Comparison of ENCODE assay signal across 8 mouse cellular contexts in genomic region chr5:117115836-117116366, GRCm38 (mm10). TPM values are rescaled to one million over a fixed set of nuclear protein-coding genes. Genes with fewer than 3 reads are reported as not detected.
DNase-seq lines count a peak whose midpoint lies in the region; ATAC-seq and TF ChIP-seq lines count a peak whose summit lies in the region.

Gene Suds3 (minus strand): TSS chr5:117116113.

- under 1% methylated on average over 59 of the region's 59 CpGs for WGBS in forebrain, embryonic 10.5 days
- WGBS in heart, embryonic 15.5 days = 1% methylated on average over 59 of the region's 59 CpGs
- 1% methylated on average over 59 of the region's 59 CpGs for WGBS in liver, embryonic 14.5 days (ENCODE audit: insufficient replicate concordance)
- under 1% methylated on average over 58 of the region's 59 CpGs for WGBS in neural tube, embryonic 11.5 days
- 2% methylated on average over 56 of the region's 59 CpGs for WGBS in stomach, postnatal 0 days

- peaks cover 31% of the 10 kb centered on the region for H3K36me3 ChIP-seq in forebrain, embryonic 10.5 days (replicated peaks)
- peaks cover 25% of the 10 kb centered on the region for H3K36me3 ChIP-seq in heart, embryonic 15.5 days
- peaks cover 12% of the 10 kb centered on the region for H3K36me3 ChIP-seq in liver, embryonic 14.5 days (replicated peaks; ENCODE audit: control insufficient read depth, insufficient read depth, low read depth)
- peaks cover 10% of the 10 kb centered on the region for H3K36me3 ChIP-seq in neural tube, embryonic 11.5 days (ENCODE audit: control insufficient read depth, insufficient read depth, low read length)
- H3K36me3 ChIP-seq in stomach, postnatal 0 days (ENCODE audit: control insufficient read depth, insufficient read depth, low read length) = no peaks in the 10 kb centered on the region

- peaks cover 36% of the 10 kb centered on the region for H3K4me1 ChIP-seq in forebrain, embryonic 10.5 days
- H3K4me1 ChIP-seq in heart, embryonic 15.5 days (replicated peaks) = peaks cover 11% of the 10 kb centered on the region
- peaks cover 15 to 19% of the 10 kb centered on the region in 2 experiments for H3K4me1 ChIP-seq in liver, embryonic 14.5 days (replicated peaks; ENCODE audit: control insufficient read depth in 2 of 2, insufficient read depth in 2 of 2, low read length in 1 of 2)
- peaks cover 5% of the 10 kb centered on the region for H3K4me1 ChIP-seq in neural tube, embryonic 11.5 days (ENCODE audit: control insufficient read depth, insufficient read depth, low read length)
- no peaks in the 10 kb centered on the region for H3K4me1 ChIP-seq in stomach, postnatal 0 days (replicated peaks; ENCODE audit: control insufficient read depth, insufficient read depth)

- peak; percentile 94 for DNase-seq in CD4-positive, CD25-positive, alpha-beta regulatory T cell, adult 2 months (ENCODE audit: low read depth, low spot score)
- DNase-seq in c-Kit-negative CD71-positive TER-119-positive erythroid progenitor cells, embryonic 14.5 days (ENCODE audit: low read depth, low spot score) = peak; percentile 90
- DNase-seq in forebrain, embryonic 10.5 days (ENCODE audit: extremely low spot score, low spot score) = peak; percentile 94
- DNase-seq in kidney, postnatal 25 days = peak; percentile 94 to 98
- DNase-seq in liver, embryonic 14.5 days (ENCODE audit: low read depth in 3 of 3, low spot score in 3 of 3) = peak; percentile 76 to 84 (median 76)
- peak; percentile 91 for DNase-seq in neural tube, embryonic 11.5 days (ENCODE audit: low spot score)
- DNase-seq in stomach, postnatal 0 days (ENCODE audit: low spot score) = peak; percentile 97

- H3K9ac ChIP-seq in heart, embryonic 15.5 days = peak within 1 kb of the TSS; percentile 85
- peak within 1 kb of the TSS; percentile 92 for H3K9ac ChIP-seq in liver, embryonic 14.5 days (replicated peaks)
- H3K9ac ChIP-seq in neural tube, embryonic 11.5 days (ENCODE audit: low read length) = peak within 1 kb of the TSS; percentile 83
- H3K9ac ChIP-seq in stomach, postnatal 0 days (ENCODE audit: low read length) = peak within 1 kb of the TSS; percentile 94

- peak within 1 kb of the TSS; percentile 100 for H3K27ac ChIP-seq in forebrain, embryonic 10.5 days
- peak within 1 kb of the TSS; percentile 77 for H3K27ac ChIP-seq in heart, embryonic 15.5 days
- H3K27ac ChIP-seq in liver, embryonic 14.5 days = peak within 1 kb of the TSS; percentile 76
- 0 out of 2 replicates have a peak within 1 kb of the TSS, but pooled peaks have one; percentile 68 for H3K27ac ChIP-seq in neural tube, embryonic 11.5 days (ENCODE audit: low read depth, low read length)
- H3K27ac ChIP-seq in stomach, postnatal 0 days (replicated peaks) = peak within 1 kb of the TSS; percentile 93

- ATAC-seq in heart, embryonic 15.5 days (replicated peaks; ENCODE audit: insufficient number of reproducible peaks, insufficient read depth, low FRiP score, low read depth) = peak; percentile 63
- ATAC-seq in liver, embryonic 14.5 days (ENCODE audit: insufficient read depth) = peak; percentile 72
- ATAC-seq in neural tube, embryonic 11.5 days (ENCODE audit: insufficient read depth, low FRiP score, low TSS enrichment) = peak; percentile 78
- ATAC-seq in stomach, postnatal 0 days (ENCODE audit: low FRiP score, low TSS enrichment) = peak; percentile 75

- peak within 1 kb of the TSS; percentile 93 for H3K4me2 ChIP-seq in heart, embryonic 15.5 days
- peak within 1 kb of the TSS; percentile 97 for H3K4me2 ChIP-seq in liver, embryonic 14.5 days (ENCODE audit: low read depth)
- H3K4me2 ChIP-seq in neural tube, embryonic 11.5 days (ENCODE audit: low read depth) = peak within 1 kb of the TSS; percentile 80
- H3K4me2 ChIP-seq in stomach, postnatal 0 days (replicated peaks; ENCODE audit: low read depth) = peak within 1 kb of the TSS; percentile 85

- peak within 1 kb of the TSS; percentile 96 for H3K4me3 ChIP-seq in forebrain, embryonic 10.5 days
- H3K4me3 ChIP-seq in heart, embryonic 15.5 days = peak within 1 kb of the TSS; percentile 87
- H3K4me3 ChIP-seq in liver, embryonic 14.5 days (ENCODE audit: insufficient read depth in 1 of 2, low read depth in 2 of 2, low read length in 2 of 2) = peak within 1 kb of the TSS; percentile 95 to 99
- peak within 1 kb of the TSS; percentile 85 for H3K4me3 ChIP-seq in neural tube, embryonic 11.5 days (ENCODE audit: low read depth, low read length)
- peak within 1 kb of the TSS; percentile 92 for H3K4me3 ChIP-seq in stomach, postnatal 0 days (ENCODE audit: low read depth, low read length)

- H3K9me3 ChIP-seq in forebrain, embryonic 10.5 days = no peaks in the 10 kb centered on the region
- no peaks in the 10 kb centered on the region for H3K9me3 ChIP-seq in heart, embryonic 15.5 days (replicated peaks)
- H3K9me3 ChIP-seq in liver, embryonic 14.5 days (ENCODE audit: control insufficient read depth, low read length) = no peaks in the 10 kb centered on the region
- no peaks in the 10 kb centered on the region for H3K9me3 ChIP-seq in neural tube, embryonic 11.5 days (ENCODE audit: control insufficient read depth, low read length)
- no peaks in the 10 kb centered on the region for H3K9me3 ChIP-seq in stomach, postnatal 0 days (ENCODE audit: control insufficient read depth, low read length)

- H3K27me3 ChIP-seq in forebrain, embryonic 10.5 days (ENCODE audit: poor library complexity, severe bottlenecking) = peaks cover 7% of the 10 kb centered on the region
- H3K27me3 ChIP-seq in heart, embryonic 15.5 days = no peaks in the 10 kb centered on the region
- H3K27me3 ChIP-seq in liver, embryonic 14.5 days (ENCODE audit: control insufficient read depth, insufficient read depth, low read length) = no peaks in the 10 kb centered on the region
- H3K27me3 ChIP-seq in neural tube, embryonic 11.5 days (ENCODE audit: control insufficient read depth, insufficient read depth, low read length) = no peaks in the 10 kb centered on the region
- H3K27me3 ChIP-seq in stomach, postnatal 0 days (ENCODE audit: control insufficient read depth, insufficient read depth, low read length) = no peaks in the 10 kb centered on the region

- peak; percentile 98 for TF ChIP-seq CTCF in liver, embryonic 14.5 days (IDR thresholded peaks at IDR 0.05; ENCODE audit: low read depth)
- peak; percentile 95 for TF ChIP-seq CTCF in stomach, postnatal 0 days (IDR thresholded peaks at IDR 0.05; ENCODE audit: low read depth)

- peak; percentile 58; the same call in 1 of the 2 replicates for TF ChIP-seq EP300 in liver, embryonic 14.5 days (IDR thresholded peaks at IDR 0.05; ENCODE audit: low read depth)
- peak; percentile 94 for TF ChIP-seq EP300 in stomach, postnatal 0 days (optimal IDR thresholded peaks at IDR 0.05)

RNA-seq across cellular contexts. Expression of gene Suds3, which starts in this region (rescaled TPM):
- 78.5 and 81.4 TPM in 2 replicates for polyA plus RNA-seq in forebrain, embryonic 10.5 days (2016; fragmentation: Nextera tagmentation; extraction: Ambion mirVana)
- 53.5 and 58.9 TPM in 2 replicates for polyA plus RNA-seq in heart, embryonic 15.5 days (2015; fragmentation: Nextera tagmentation; extraction: Ambion mirVana)
- polyA plus RNA-seq in liver, embryonic 14.5 days (2012; rRNA removed) = 16.2 and 22.7 TPM in 2 replicates
- polyA plus RNA-seq in liver, embryonic 14.5 days (2014; fragmentation: Nextera tagmentation; extraction: Ambion mirVana) = 19.7 and 19.8 TPM in 2 replicates
- 46.3 and 46.7 TPM in 2 replicates for polyA plus RNA-seq in neural tube, embryonic 11.5 days (2014; fragmentation: Nextera tagmentation; extraction: Ambion mirVana)
- polyA plus RNA-seq in stomach, postnatal 0 days (2015; fragmentation: Nextera tagmentation; extraction: Ambion mirVana) = 42.2 and 46.9 TPM in 2 replicates

Comparison
In these comparisons a context has a peak if more than half of its experiments do, and no peak if none do; other contexts are left out.
1. Peak in every context shown above with its lines: DNase-seq, ATAC-seq, H3K4me3 ChIP-seq and H3K27ac ChIP-seq.